Mouse (Mus musculus) midbrain, embryonic 10.5 days (tissue): ENCODE measurements at regions not wholly inside any gene's neighbourhood (a gene's known extent, or its start where the extent isn't known, plus 50 kb on each side); places are given as distances from the start of the nearest gene placed in this dataset.

Experiments used
- DNase-seq: peaks from one replicate; pipeline ENCODE4 v3.0.0-alpha.2; 2017; ENCODE audit warnings: low spot score
- H3K27ac ChIP-seq: fragments of 300-500 bp; sonication (generic); replicated peaks from 2 replicates; pipeline ENCODE4 v1.5.1; 2016; ENCODE audit warnings: mild to moderate bottlenecking
- H3K27me3 ChIP-seq: fragments of 300-500 bp; sonication (generic); 2 replicates; pipeline ENCODE4 v1.6.1; 2016; ENCODE audit warnings: low read depth, mild to moderate bottlenecking; ENCODE audit not compliant: poor library complexity, severe bottlenecking
- H3K36me3 ChIP-seq: fragments of 300-500 bp; sonication (generic); 2 replicates; pipeline ENCODE4 v1.6.1; 2016; ENCODE audit warnings: mild to moderate bottlenecking, moderate library complexity
- H3K4me1 ChIP-seq: fragments of 300-500 bp; sonication (generic); 2 replicates; pipeline ENCODE4 v1.6.1; 2016
- H3K4me3 ChIP-seq: fragments of 300-500 bp; sonication (generic); 2 replicates; pipeline ENCODE4 v1.5.1; 2016; ENCODE audit warnings: mild to moderate bottlenecking, moderate library complexity
- H3K9me3 ChIP-seq: fragments of 300-500 bp; sonication (generic); replicated peaks from 2 replicates; pipeline ENCODE4 v1.6.1; 2016; ENCODE audit warnings: mild to moderate bottlenecking
- whole genome bisulfite sequencing: fragments of 180-500 bp; shearing (Covaris S2); methylation state at CpG from one replicate; pipeline ENCODE4 v1.1.7; 2016; 5-methylcytosine and 5-hydroxymethylcytosine counted together

DNA sequence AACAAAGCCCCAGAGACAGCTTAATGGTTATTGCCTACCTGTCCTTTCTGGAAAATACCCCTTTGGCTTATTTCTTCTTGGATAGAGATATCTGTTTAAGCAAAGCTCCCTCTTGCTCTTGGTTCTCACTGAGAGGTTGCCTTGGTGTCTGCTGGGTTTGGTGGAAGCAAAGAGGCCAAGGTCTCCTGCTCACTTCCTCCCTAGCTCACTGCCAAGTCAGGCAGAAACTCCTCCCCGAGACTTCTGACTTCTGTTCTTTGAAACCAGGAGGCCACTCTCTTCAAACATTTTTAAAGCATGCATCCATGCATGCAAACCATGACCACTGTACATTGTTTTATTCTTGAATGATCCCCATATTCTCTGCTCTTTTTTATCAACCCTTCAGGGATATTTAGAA is 354.6 kb downstream of the Ankrd50 start:
- no peaks in the 10 kb centered on the region for H3K4me1 ChIP-seq
- no peaks in the 10 kb centered on the region for H3K9me3 ChIP-seq
- no peaks in the 10 kb centered on the region for H3K36me3 ChIP-seq
- H3K4me3 ChIP-seq, result no peak overlapping the region
- WGBS, result 67% methylated on average over 1 of the region's 1 CpGs
- H3K27ac ChIP-seq, result no peak overlapping the region
- H3K27me3 ChIP-seq, result no peaks in the 10 kb centered on the region
- DNase-seq, result no peak

DNA sequence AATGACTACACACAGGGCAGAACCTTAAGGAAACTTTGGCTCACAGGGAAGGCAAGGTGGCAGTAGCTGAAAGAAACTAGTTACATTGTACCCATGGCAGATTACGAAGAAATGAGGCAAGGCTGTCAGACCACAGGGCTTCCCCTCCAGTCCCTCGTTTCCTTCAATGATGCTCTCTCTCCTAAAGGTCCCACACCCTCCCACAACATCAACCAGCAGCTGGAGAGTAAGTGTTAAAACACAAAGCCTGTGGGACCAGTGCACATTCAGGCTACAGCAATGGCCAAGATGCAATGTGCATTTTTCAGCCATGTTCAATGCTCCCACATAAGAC is 355.5 kb downstream of the Ankrd50 start:
- H3K27me3 ChIP-seq, result no peaks in the 10 kb centered on the region
- no peak overlapping the region for H3K27ac ChIP-seq
- H3K9me3 ChIP-seq, result no peaks in the 10 kb centered on the region
- H3K4me1 ChIP-seq, result no peaks in the 10 kb centered on the region
- H3K36me3 ChIP-seq, result no peaks in the 10 kb centered on the region
- no peak for DNase-seq
- 83% methylated on average over 2 of the region's 2 CpGs for WGBS
- H3K4me3 ChIP-seq, result no peak overlapping the region

DNA sequence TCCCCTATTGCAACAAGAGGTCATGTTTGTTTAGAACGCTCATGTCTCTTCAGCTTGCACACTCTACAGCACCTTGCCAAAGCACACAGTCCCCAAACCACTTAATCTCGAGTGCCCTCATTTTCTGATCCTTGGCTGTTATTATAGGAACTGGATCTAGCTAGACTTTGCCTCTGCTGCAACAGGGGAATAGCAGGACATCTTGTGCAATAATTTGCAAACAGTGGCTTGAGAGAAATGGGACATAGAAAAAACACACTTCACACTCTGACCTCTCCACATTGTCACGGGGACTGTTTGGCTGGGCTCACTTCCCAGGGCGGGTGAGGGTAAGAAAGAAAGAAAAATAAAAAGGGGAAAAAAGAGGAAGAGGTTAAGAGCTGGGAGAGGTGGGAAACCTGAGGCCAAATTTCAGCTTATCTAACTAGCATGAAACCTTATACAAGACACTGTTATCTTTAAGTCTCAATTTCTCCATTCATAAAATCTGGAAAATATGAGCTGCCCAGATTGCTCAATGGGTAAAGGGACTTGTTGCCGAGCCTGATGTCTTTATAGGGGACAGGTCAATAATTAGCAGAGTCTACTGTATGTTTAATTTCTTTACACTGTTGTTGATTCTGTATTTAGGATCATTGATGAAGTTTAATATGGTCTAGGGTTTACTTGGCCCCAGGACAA is 356.0 kb downstream of the Ankrd50 start:
- H3K36me3 ChIP-seq, result no peaks in the 10 kb centered on the region
- H3K4me3 ChIP-seq, result no peak overlapping the region
- no peaks in the 10 kb centered on the region for H3K4me1 ChIP-seq
- no peaks in the 10 kb centered on the region for H3K9me3 ChIP-seq
- DNase-seq, result no peak
- WGBS, result 78% methylated on average over 5 of the region's 5 CpGs
- no peak overlapping the region for H3K27ac ChIP-seq
- H3K27me3 ChIP-seq, result no peaks in the 10 kb centered on the region

DNA sequence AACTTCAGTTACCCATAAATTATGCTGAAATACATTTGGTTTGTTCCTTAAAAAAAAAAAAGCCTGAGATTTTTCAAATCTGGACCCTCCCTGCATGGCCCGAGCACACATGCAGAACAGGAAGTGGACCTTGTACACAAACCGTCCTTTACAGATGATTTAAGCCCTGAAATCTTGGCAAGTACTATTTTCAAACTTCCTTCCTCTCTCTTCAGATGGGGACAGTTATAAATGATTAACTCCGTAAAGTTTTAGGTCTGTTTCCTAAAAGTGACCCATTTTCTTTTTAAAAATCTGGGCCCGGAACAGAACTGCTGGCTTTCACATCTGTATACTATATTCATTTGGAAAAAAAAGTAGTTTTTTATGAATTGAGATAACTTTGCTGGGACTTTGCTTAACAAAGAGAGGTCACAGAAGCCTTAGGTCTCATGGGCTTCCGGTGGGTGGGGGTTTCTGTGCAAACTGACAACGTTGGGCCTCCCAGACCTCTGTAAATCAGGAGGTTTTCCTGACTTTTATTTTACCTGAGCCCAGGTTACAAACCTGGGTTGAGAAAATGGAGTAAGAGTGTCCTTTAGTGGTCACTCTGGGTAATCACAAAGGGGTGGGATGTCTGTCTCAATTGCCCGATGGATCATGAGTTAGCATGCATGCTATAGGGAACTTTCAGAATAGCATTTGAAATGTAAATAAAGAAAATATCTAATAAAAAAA is 368.4 kb downstream of the Ankrd50 start:
- WGBS, result 77% methylated on average over 7 of the region's 7 CpGs

DNA sequence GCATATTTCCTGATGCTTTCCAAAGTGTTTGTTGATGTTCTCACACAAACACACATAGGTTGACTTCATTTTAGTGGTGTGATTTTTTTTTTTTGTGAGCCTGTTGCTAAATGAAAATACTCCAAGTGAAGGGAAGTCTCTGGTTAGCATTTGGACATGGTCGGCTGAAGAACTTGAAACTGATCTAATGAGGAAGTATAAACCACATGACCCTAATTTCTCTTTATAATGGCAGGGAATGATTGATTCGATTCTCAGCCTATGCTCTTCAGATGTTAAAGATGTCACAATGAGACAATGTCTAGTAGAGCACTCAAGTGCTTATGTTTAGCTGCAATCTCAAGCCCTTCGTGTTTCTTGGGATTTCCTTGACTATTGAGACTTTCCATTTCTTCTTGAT is 372.1 kb downstream of the Ankrd50 start:
- Histone ChIP-seq H3K4me3 (no peak overlapping the region), H3K27me3 (no peaks in the 10 kb centered on the region), H3K36me3 (no peaks in the 10 kb centered on the region), H3K4me1 (0 out of 2 replicates have a peak, but pooled peaks cover 3% of the 10 kb centered on the region), H3K9me3 (peaks cover 6% of the 10 kb centered on the region; the same call in 1 of the 2 replicates), H3K27ac (no peak overlapping the region)
- WGBS, result 94% methylated on average over 3 of the region's 3 CpGs
- no peak for DNase-seq

More for the DNA sequence above, 368.4 kb downstream of the Ankrd50 start:
- Histone ChIP-seq H3K9me3 (no peaks in the 10 kb centered on the region), H3K27me3 (no peaks in the 10 kb centered on the region), H3K4me1 (0 out of 2 replicates have a peak, but pooled peaks cover 3% of the 10 kb centered on the region), H3K36me3 (no peaks in the 10 kb centered on the region), H3K4me3 (no peak overlapping the region), H3K27ac (no peak overlapping the region)
- no peak for DNase-seq

DNA sequence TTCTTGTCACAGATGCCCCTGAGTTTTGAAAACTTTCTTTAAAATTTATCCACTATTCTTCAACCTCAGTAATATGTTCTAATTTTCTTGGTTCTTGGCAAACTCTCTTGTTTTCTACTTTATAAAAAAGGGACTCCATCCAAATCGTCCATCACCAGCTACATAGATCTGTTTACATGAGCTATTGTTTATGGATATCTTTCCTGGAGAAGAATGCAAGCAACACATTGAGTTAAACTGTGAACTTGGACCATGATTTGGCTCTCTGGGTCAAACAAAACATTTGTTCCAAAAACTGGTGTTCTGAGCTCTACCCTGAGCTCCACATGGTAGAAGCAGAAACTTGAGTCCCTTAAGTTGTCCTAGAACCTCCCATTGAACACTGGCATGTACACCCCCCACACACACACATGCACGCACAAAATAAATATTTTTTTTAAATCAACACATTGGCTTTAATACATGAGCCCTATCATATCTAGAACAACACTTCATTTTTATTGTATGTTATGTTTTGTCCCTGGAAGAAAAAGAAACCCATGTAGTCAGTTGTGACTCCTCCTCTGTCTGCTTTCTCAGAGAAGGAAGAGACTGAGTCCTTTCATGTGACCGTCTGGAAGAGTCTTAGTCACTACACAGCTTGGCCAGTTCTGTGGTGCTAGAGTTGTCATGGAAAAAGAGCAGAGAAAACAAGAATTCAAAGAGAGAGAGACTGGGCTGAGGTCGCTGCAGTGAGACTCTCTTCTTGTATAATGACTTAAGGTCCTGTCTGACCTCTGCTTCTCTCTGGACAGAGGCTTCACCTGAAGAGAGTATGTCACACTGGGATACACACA is 379.4 kb downstream of the Ankrd50 start:
- Histone ChIP-seq H3K36me3 (no peaks in the 10 kb centered on the region), H3K27me3 (no peaks in the 10 kb centered on the region), H3K27ac (no peak overlapping the region), H3K4me3 (no peak overlapping the region), H3K4me1 (no peaks in the 10 kb centered on the region), H3K9me3 (peaks cover 6% of the 10 kb centered on the region; the same call in 1 of the 2 replicates)
- no peak for DNase-seq
- WGBS, result 79% methylated on average over 4 of the region's 4 CpGs

DNA sequence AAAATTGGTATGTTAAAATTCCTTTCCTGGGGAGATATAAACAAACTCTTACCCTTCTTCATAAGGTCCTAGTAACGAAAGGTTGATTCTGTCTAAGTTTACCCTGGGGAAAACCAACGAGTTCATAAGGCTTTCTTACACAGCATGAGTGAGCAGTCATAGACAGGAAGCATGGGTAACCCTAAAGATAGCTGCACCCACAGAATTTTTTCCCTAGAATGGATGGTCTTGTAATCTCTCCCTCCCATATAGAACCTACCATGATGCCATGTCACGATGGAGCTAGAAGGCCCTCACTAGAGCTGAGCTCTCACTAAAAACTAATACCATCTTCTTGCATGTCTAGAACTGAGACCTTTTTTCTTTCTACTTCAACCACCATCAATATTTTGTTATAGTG is 380.1 kb upstream of the Gm5148 start:
- Histone ChIP-seq H3K4me3 (no peak overlapping the region), H3K36me3 (no peaks in the 10 kb centered on the region), H3K4me1 (no peaks in the 10 kb centered on the region), H3K27ac (no peak overlapping the region), H3K9me3 (peaks cover 5% of the 10 kb centered on the region; the same call in 1 of the 2 replicates), H3K27me3 (no peaks in the 10 kb centered on the region)
- 84% methylated on average over 3 of the region's 3 CpGs for WGBS
- DNase-seq, result no peak

DNA sequence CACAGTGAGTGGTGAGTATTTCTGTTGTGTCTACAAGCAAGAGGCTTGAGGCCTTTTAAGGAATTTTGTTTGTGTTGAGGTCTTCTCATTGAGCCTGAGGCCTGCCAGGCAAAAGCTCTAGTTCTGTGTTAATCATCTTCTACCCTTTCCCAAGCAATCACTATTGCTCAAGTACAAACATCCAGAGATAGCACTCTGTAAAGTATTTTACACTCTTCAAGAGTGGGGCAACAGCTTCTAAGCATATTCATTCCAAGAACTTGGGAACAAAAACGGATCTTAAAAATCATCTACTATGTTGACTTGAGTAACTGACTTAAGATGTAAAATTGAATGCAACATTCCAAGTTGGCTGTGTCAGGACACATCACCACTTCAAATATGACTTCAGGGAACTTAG is 378.7 kb upstream of the Gm5148 start:
- no peak overlapping the region for H3K27ac ChIP-seq
- 80% methylated on average over 1 of the region's 1 CpGs for WGBS
- H3K36me3 ChIP-seq, result no peaks in the 10 kb centered on the region

DNA sequence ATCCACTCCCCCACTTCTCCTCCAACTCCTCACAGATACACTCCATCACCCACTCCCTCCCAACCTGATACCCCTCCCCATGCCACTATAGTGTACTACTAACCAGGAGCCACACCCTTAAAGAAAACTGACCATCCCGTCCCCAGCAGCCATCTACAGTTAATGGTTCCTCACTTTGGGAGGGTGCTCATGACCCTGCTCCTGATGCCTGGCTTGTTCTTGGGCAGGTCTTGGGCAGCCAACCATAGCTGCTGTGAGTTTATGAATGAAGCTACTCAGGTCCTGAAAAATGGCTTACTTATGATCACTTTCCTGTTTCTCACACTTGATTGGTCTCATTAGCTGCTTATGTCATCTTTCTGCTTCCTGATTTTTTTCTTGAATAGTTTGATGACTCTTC is 377.9 kb upstream of the Gm5148 start:
- no peak for DNase-seq
- Histone ChIP-seq H3K4me3 (no peak overlapping the region), H3K36me3 (no peaks in the 10 kb centered on the region), H3K9me3 (no peaks in the 10 kb centered on the region), H3K27me3 (no peaks in the 10 kb centered on the region), H3K4me1 (no peaks in the 10 kb centered on the region), H3K27ac (no peak overlapping the region)
- 96% methylated on average over 1 of the region's 1 CpGs for WGBS

More for the DNA sequence above, 378.7 kb upstream of the Gm5148 start:
- DNase-seq, result no peak
- H3K27me3 ChIP-seq, result no peaks in the 10 kb centered on the region
- no peaks in the 10 kb centered on the region for H3K9me3 ChIP-seq
- H3K4me1 ChIP-seq, result no peaks in the 10 kb centered on the region
- H3K4me3 ChIP-seq, result no peak overlapping the region

DNA sequence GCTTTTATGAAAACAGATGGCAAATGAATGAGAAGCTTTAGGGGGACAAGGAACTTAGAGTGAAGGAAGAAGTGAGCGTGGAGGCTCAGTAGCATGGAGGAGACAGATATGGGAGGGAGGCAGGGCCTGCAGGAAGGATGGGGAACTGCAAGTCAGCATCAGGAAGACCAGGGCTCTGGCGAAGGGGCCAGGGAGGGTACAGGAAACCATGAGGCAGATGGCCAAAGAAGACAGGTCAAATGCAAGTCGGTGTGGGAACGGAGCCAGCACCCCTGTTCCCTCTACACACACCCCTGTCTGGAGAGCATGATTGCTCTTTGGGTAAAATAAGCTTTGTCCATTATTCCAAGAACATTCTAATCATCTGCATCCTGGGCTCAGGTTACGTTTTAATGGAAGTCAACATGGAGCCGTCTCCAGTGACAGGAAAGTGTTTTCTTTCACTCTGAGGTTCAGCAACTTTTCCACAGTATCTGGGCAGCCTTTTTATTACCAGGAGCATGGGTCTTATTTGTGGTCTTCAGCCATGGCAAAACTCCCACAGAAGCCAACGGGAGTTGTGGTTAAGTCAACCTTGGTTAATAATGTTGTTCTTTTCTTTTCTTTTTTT is 370.2 kb upstream of the Gm5148 start:
- no peak overlapping the region for H3K27ac ChIP-seq
- H3K36me3 ChIP-seq, result no peaks in the 10 kb centered on the region
- no peaks in the 10 kb centered on the region for H3K4me1 ChIP-seq
- 77% methylated on average over 7 of the region's 7 CpGs for WGBS
- H3K4me3 ChIP-seq, result no peak overlapping the region
- no peak for DNase-seq
- no peaks in the 10 kb centered on the region for H3K27me3 ChIP-seq
- H3K9me3 ChIP-seq, result no peaks in the 10 kb centered on the region

DNA sequence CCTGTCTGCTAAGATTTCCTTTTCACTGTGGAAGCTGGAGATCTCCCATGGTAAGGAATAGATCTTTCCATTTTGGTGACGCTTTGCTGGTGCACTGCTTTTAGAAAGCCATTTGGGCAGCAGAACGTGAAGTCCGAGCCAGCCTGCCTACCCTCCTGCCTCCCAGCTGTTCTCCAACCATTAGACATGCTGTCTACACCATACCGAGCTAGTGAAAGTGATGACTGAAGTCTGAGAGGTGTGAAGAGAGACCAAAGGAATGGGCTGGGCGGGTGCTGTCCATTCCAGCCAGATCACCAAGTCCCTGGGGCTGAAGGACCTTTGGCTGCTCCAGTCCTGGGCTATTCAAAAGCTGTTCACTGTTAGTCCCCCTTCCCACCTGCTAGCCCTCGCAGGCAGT is 360.3 kb upstream of the Gm5148 start:
- no peak for DNase-seq
- Histone ChIP-seq H3K27ac (no peak overlapping the region), H3K4me1 (no peaks in the 10 kb centered on the region), H3K4me3 (no peak overlapping the region), H3K27me3 (no peaks in the 10 kb centered on the region), H3K36me3 (no peaks in the 10 kb centered on the region), H3K9me3 (no peaks in the 10 kb centered on the region)
- WGBS, result 85% methylated on average over 6 of the region's 6 CpGs

DNA sequence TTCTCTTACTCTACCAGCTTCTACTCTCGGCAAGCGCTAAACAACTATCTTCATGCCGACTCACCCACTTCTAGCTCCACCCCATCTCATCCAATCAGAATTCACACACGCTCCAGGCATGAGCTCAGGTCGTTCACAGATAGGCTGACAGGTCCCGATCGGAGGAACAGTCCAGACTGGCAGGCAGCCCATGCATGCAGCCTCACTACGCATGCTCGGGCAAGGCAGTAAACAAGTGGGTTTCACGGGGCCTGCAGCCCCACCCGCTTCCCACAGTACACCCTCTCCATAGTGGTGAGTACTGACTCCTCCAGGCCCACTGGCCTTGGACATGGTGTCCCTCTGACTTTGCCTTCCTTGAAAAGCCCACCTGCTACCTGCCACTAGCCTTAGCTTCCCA is 358.1 kb upstream of the Gm5148 start:
- no peak overlapping the region for H3K4me3 ChIP-seq
- no peak overlapping the region for H3K27ac ChIP-seq
- no peaks in the 10 kb centered on the region for H3K4me1 ChIP-seq
- 91% methylated on average over 11 of the region's 11 CpGs for WGBS
- no peak for DNase-seq
- no peaks in the 10 kb centered on the region for H3K36me3 ChIP-seq
- no peaks in the 10 kb centered on the region for H3K9me3 ChIP-seq
- no peaks in the 10 kb centered on the region for H3K27me3 ChIP-seq
